Mouse (Mus musculus): Measurements from ENCODE around the gene Rhobtb1. TPM values are rescaled to one million over a fixed set of nuclear protein-coding genes. Genes with fewer than 3 reads are reported as not detected.

Rhobtb1 gene
- total and polyA plus RNA-seq, 2 experiments from 2014 or later: 9.1 to 13.3 TPM

- Histone ChIP-seq H3K36me3 (ENCODE audit: insufficient read depth, low read length) (no peaks in the 10 kb centered on the region), H3K9ac (replicated peaks; ENCODE audit: low read length) (no peak overlapping the region), H3K27ac (no peak overlapping the region), H3K27me3 (ENCODE audit: insufficient read depth, low read length) (no peaks in the 10 kb centered on the region), H3K4me2 (ENCODE audit: low read depth, low read length) (no peak overlapping the region), H3K9me3 (ENCODE audit: low read length) (0 out of 2 replicates have a peak, but pooled peaks cover 2% of the 10 kb centered on the region), H3K4me1 (ENCODE audit: insufficient read depth, low read length) (no peaks in the 10 kb centered on the region), H3K4me3 (ENCODE audit: low read length) (no peak overlapping the region)
- DNase-seq (ENCODE audit: low spot score) (no peak), ATAC-seq (no peak)
- WGBS: 82% methylated on average over 3 of the region's 3 CpGs
- TF ChIP-seq CTCF (IDR thresholded peaks at IDR 0.05; ENCODE audit: low read depth): no peak
Observed at GRCm38 (mm10) chr10:69161503-69161902, 10.3 kb downstream of the Rhobtb1 start.

GRCm38 (mm10) chr10:69162577-69162976, 11.3 kb downstream of the Rhobtb1 start:
- no peak overlapping the region for H3K27ac ChIP-seq
- TF ChIP-seq CTCF (IDR thresholded peaks at IDR 0.05; ENCODE audit: low read depth): no peak
- no peaks in the 10 kb centered on the region for H3K36me3 ChIP-seq (ENCODE audit: insufficient read depth, low read length)
- no peak for DNase-seq (ENCODE audit: low spot score)
- 81% methylated on average over 5 of the region's 5 CpGs for WGBS
- no peak for ATAC-seq
- H3K9ac ChIP-seq (replicated peaks; ENCODE audit: low read length): no peak overlapping the region
- no peak overlapping the region for H3K4me3 ChIP-seq (ENCODE audit: low read length)
- no peaks in the 10 kb centered on the region for H3K4me1 ChIP-seq (ENCODE audit: insufficient read depth, low read length)
- no peaks in the 10 kb centered on the region for H3K27me3 ChIP-seq (ENCODE audit: insufficient read depth, low read length)
- no peak overlapping the region for H3K4me2 ChIP-seq (ENCODE audit: low read depth, low read length)
- 0 out of 2 replicates have a peak, but pooled peaks cover 2% of the 10 kb centered on the region for H3K9me3 ChIP-seq (ENCODE audit: low read length)

GRCm38 (mm10) chr10:69163216-69163615, 12.0 kb downstream of the Rhobtb1 start:
- ATAC-seq: no peak
- Histone ChIP-seq H3K9ac (replicated peaks; ENCODE audit: low read length) (no peak overlapping the region), H3K4me2 (ENCODE audit: low read depth, low read length) (no peak overlapping the region), H3K27ac (no peak overlapping the region), H3K4me3 (ENCODE audit: low read length) (no peak overlapping the region), H3K9me3 (ENCODE audit: low read length) (0 out of 2 replicates have a peak, but pooled peaks cover 2% of the 10 kb centered on the region), H3K27me3 (ENCODE audit: insufficient read depth, low read length) (no peaks in the 10 kb centered on the region), H3K36me3 (ENCODE audit: insufficient read depth, low read length) (no peaks in the 10 kb centered on the region), H3K4me1 (ENCODE audit: insufficient read depth, low read length) (no peaks in the 10 kb centered on the region)
- no peak for TF ChIP-seq CTCF (IDR thresholded peaks at IDR 0.05; ENCODE audit: low read depth)
- DNase-seq (ENCODE audit: low spot score): no peak
- 83% methylated on average over 5 of the region's 5 CpGs for WGBS

DNA sequence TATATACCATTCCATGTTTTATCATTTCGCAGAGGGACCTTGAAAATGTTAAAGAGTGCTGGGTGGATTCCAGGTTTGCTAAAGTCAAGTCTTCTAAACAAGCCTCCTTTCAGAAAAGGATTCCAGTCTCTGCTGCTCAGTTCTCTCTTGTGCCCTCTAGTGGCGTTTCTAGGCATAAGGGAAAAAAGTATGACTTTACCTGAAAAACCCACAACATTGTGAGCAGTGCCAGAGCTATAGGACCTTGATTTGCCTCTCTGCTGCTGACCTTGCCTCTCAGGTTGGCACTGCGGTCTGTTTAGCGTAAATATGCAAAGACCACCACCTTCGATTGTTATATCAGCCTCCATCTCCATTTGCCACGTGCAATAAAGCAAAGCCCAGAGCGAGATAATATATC, 13.9 kb downstream of the Rhobtb1 start:
- Histone ChIP-seq H3K36me3 (ENCODE audit: insufficient read depth, low read length) (no peaks in the 10 kb centered on the region), H3K9ac (replicated peaks; ENCODE audit: low read length) (no peak overlapping the region), H3K9me3 (ENCODE audit: low read length) (0 out of 2 replicates have a peak, but pooled peaks cover 2% of the 10 kb centered on the region), H3K4me3 (ENCODE audit: low read length) (no peak overlapping the region), H3K4me2 (ENCODE audit: low read depth, low read length) (no peak overlapping the region), H3K27ac (no peak overlapping the region), H3K4me1 (ENCODE audit: insufficient read depth, low read length) (no peaks in the 10 kb centered on the region), H3K27me3 (ENCODE audit: insufficient read depth, low read length) (no peaks in the 10 kb centered on the region)
- peak; percentile 67 for TF ChIP-seq CTCF (IDR thresholded peaks at IDR 0.05; ENCODE audit: low read depth)
- ATAC-seq (no peak), DNase-seq (ENCODE audit: low spot score) (peak; percentile 61)
- WGBS: 63% methylated on average over 7 of the region's 7 CpGs

DNA sequence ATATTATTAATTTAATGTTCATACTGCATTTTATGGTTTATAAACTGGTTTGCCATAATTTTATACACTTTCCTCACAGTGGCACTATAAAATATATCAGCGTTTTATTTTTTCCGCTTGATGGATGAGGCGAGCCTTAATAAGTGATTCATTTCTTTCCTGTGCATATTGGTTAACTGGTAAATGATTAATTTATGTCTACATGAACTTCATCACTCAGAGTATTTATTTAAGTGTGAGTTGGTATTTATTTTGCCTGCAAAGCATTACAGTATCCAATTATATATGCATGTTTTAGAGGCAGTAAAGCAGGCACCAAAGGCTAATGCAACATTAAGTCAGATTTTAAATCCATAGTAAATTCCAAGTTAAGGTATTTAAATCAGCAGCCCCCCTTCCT, 14.6 kb downstream of the Rhobtb1 start:
- no peak for TF ChIP-seq CTCF (IDR thresholded peaks at IDR 0.05; ENCODE audit: low read depth)
- Histone ChIP-seq H3K36me3 (ENCODE audit: insufficient read depth, low read length) (no peaks in the 10 kb centered on the region), H3K4me3 (ENCODE audit: low read length) (no peak overlapping the region), H3K9ac (replicated peaks; ENCODE audit: low read length) (no peak overlapping the region), H3K4me1 (ENCODE audit: insufficient read depth, low read length) (no peaks in the 10 kb centered on the region), H3K27ac (no peak overlapping the region), H3K27me3 (ENCODE audit: insufficient read depth, low read length) (no peaks in the 10 kb centered on the region), H3K4me2 (ENCODE audit: low read depth, low read length) (no peak overlapping the region), H3K9me3 (ENCODE audit: low read length) (0 out of 2 replicates have a peak, but pooled peaks cover 2% of the 10 kb centered on the region)
- DNase-seq (ENCODE audit: low spot score) (no peak), ATAC-seq (no peak)
- 81% methylated on average over 3 of the region's 3 CpGs for WGBS

DNA sequence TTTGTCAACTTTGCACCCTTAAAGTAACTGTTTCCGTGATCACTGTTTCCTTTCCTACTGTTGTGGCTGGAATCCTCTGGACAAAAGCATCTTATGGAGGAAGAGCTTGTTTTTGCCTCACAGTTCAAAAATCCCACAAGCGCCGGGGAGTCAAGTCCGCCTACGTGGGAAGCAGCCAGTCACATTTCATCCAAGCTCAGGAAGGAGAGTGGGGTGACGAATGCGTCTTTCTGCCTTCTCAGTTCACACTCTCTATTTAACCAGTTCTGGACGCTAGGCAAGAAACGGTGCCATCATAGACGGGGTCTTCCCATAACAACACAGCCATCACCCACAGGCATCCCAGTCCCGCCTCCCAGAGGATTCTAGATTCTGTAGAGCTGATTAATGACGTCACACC, 15.3 kb downstream of the Rhobtb1 start:
- ATAC-seq (no peak), DNase-seq (ENCODE audit: low spot score) (no peak)
- Histone ChIP-seq H3K9me3 (ENCODE audit: low read length) (0 out of 2 replicates have a peak, but pooled peaks cover 2% of the 10 kb centered on the region), H3K9ac (replicated peaks; ENCODE audit: low read length) (no peak overlapping the region), H3K27ac (peak overlapping the region; percentile 5; the same call in 1 of the 2 replicates), H3K4me2 (ENCODE audit: low read depth, low read length) (no peak overlapping the region), H3K36me3 (ENCODE audit: insufficient read depth, low read length) (no peaks in the 10 kb centered on the region), H3K4me1 (ENCODE audit: insufficient read depth, low read length) (no peaks in the 10 kb centered on the region), H3K27me3 (ENCODE audit: insufficient read depth, low read length) (no peaks in the 10 kb centered on the region), H3K4me3 (ENCODE audit: low read length) (no peak overlapping the region)
- no peak for TF ChIP-seq CTCF (IDR thresholded peaks at IDR 0.05; ENCODE audit: low read depth)
- 81% methylated on average over 12 of the region's 12 CpGs for WGBS

DNA sequence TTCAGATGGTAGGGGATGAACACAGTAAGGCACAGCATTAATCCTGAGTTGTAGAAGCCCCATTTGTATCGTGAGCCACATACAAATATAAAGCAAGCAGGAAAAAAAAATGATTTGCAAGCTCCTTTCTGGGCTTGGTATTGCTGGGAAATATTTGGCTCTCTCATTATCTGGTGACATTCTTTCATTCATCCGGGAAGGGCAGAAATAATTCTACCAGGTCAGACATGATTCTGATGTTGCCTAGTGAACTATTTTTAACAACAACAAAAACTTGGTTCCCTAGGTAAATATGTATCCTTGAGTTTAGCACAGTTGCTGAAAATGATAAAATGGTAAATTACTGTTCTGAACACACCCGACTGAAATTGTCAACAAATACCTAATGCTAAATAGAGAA, 21.2 kb downstream of the Rhobtb1 start:
- no peaks in the 10 kb centered on the region for H3K36me3 ChIP-seq (ENCODE audit: insufficient read depth, low read length)
- H3K9ac ChIP-seq (replicated peaks; ENCODE audit: low read length): no peak overlapping the region
- H3K9me3 ChIP-seq (ENCODE audit: low read length): no peaks in the 10 kb centered on the region
- no peak overlapping the region for H3K27ac ChIP-seq
- no peak for DNase-seq (ENCODE audit: low spot score)
- no peak for TF ChIP-seq CTCF (IDR thresholded peaks at IDR 0.05; ENCODE audit: low read depth)
- WGBS: 81% methylated on average over 3 of the region's 3 CpGs
- H3K27me3 ChIP-seq (ENCODE audit: insufficient read depth, low read length): no peaks in the 10 kb centered on the region
- no peak for ATAC-seq
- no peaks in the 10 kb centered on the region for H3K4me1 ChIP-seq (ENCODE audit: insufficient read depth, low read length)
- no peak overlapping the region for H3K4me3 ChIP-seq (ENCODE audit: low read length)
- no peak overlapping the region for H3K4me2 ChIP-seq (ENCODE audit: low read depth, low read length)

All from hindbrain, postnatal 0 days (tissue).